Mouse (Mus musculus) kidney, postnatal 36 days (tissue): ENCODE results near the gene Acnat1.
"Not testable (repeated sequence)": the region's sequence is repeated elsewhere in the genome, so short reads cannot be mapped to it uniquely, and the experiment has no call there.

Experiments
- DNase-seq, 2 experiments: peaks; one replicate each; pipeline ENCODE4 v3.0.0; 2021 to 2022; ENCODE audit warnings: mixed read lengths in 2 of 2

Gene Acnat1

DNA sequence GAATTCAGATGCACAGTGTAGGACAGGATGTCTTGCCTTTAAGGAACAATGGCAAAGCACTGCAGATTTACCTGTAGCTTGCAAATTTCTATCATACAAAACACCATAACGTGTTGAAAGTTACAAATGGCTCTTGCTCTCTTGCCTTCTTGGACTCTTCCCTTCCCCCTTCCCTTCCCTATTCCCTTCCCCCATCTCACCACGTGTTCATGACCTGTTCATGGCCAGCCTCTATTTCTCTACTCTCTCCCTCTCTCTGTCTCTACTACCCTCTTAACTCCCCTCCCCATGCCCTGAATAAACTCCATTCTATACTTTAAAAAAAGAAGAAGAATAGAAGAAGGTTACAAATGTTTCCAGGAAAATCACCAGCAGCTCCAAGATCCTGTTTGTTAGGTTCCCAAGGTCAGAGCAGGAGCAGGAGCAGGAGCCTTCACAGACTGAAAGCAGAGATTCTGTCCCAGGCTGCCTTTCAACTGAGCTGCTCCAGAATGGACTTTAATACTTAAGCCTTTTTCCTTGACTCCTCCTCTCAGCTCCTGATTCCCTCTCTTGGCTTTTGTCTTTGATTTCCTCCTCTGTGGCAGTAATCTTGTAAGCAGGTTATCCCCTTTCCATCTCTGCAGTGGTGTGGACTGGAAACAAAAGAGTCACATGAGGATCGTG lies at the start of gene Acnat1:
Gene Acnat1 (minus strand): TSS at position 478 of the 666 bp plus-strand sequence.
- DNase-seq, result peak; percentile 71 to 72

DNA sequence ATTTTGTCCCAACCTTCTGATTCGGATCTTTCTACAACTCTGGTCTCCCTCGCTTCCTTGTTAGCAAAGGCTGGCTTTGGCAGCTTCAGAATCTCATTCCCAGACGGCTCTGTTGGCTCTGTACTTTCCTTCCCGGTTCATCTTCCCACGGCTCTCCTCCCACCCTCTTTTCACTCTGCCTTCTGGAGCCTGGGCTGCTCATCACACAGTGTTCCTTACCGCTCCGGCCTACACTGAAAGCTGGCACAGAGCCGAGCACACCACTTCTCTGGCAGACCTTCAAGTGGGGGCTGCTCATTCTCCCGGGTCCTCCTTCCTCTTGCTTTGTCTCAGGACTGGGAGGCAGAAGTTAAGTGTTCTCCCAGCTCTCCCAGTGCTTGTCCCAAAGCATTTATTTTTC lies 48.9 kb upstream of the Acnat1 start:
- peak in 1 of 2 experiments; percentile 45 for DNase-seq

DNA sequence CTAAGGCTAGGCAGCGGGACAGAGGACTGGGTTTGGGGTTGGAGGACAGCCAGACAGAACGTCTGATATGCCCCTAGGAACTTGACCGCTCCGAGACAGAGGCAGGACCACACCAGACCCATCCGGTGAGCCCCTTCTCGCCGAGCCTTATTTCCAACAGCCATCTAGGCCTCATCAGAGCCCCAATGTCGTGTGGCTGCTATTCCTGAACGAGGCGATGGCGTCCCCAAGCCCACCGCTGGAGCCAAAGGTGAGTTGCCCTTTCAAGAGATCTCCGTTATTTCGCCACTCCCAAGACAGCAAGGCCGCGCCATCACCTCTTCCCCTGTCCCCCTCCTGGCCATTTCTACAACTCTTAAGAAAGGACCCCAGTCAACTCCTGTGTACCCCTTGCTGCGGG lies 47.6 kb upstream of the Acnat1 start:
- DNase-seq, result no peak

DNA sequence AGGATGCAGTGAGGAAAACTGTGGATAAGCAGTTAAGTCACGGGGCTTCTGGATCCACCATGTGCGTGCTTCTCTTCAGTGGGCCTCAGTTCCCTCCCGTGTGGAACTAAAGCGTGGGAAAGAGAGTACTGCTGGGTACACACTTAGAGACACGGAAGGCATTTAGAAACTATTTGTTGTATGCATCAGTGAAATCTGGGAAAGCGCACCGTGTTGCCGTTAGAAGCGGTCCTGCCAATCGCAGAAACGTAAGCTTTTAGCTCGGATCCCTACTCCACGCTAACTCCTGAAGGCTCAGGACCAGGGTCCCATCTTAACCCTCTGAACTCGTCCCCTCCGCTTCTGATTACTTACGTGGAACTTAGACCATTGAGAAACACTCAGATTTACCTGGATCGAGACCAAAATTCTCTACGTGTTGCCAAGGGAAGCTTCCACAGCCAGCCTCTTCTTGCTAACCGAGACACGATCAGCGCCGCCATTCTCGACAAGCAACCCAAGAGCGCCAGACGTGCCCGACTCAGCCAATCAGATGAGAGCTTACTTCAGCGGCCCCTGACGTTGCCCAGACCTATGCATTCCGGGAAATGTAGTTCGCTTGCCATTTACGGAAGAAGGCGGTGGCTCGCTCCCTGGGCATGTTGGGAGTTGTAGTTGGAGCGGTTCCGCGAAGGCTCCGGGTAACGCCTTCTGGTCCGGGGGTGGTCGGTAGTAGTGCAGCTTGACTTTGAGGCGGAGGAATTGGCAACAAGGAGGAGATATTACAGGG lies 47.0 kb upstream of the Acnat1 start, which contains the start of the genes Mrpl50 and Zfp189:
Gene Mrpl50 (minus strand): TSS at position 522 of the 769 bp plus-strand sequence.
Gene Zfp189 (plus strand): TSS at position 605 of the 769 bp plus-strand sequence.
- DNase-seq, result peak; percentile 94 to 98

DNA sequence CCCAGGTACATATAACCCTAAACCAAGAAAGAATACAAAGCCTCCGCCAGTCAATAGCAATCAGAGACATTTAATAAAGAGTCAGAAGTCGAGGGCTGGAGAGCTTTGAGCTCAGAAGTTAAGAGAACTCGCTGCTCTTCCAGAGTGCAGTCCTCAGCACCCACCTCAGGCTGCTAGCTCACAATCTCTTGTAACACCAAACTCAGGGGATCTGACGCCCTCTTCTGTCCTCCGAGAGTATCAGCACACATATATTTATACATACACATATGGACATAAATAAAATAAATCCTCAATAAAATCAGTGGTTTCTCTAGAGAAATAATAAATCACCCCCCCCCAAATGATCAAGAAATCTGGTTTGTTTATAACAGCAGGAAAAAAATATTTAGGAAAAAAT lies 45.8 kb upstream of the Acnat1 start:
- DNase-seq, result peak in 1 of 2 experiments; percentile 19

DNA sequence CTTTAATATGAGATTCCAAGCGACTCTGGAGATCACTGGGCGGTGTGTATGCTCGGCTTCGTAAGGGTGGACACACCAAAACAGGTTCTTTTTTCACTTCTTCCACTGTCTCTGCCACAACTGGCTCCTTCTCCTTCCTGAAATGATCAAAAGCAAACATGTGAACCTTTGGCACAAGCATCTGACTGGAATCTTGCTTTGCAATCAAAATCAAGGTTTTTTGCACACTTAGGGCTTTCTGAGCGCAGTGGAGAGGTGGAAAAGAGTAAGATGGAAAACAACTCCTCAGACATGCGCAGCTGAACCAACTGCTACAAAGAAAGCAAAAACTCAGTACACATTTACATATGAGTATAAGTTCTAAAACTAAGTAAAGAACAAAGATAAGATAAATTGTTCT lies 40.7 kb upstream of the Acnat1 start:
- DNase-seq, result peak; percentile 10 to 50

DNA sequence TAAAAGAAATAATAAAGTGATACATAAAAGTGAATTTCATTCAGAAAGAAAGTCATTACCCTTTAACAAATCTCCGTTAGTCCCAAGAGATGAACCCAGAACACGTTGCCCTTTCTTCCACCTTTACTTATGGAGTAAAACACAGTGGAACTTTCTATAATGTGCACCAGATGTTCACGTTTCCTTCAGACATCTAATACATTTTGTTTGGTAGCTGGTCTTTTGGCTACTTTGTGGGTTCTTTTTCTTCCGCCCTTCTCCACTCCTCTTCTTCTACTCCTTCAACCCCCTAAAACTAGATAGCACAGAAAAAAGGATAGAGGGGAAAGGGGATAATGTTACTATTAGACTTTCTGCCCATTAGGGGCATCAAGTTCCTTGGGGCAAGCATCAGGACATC lies 38.9 kb upstream of the Acnat1 start:
- DNase-seq, result no peak

DNA sequence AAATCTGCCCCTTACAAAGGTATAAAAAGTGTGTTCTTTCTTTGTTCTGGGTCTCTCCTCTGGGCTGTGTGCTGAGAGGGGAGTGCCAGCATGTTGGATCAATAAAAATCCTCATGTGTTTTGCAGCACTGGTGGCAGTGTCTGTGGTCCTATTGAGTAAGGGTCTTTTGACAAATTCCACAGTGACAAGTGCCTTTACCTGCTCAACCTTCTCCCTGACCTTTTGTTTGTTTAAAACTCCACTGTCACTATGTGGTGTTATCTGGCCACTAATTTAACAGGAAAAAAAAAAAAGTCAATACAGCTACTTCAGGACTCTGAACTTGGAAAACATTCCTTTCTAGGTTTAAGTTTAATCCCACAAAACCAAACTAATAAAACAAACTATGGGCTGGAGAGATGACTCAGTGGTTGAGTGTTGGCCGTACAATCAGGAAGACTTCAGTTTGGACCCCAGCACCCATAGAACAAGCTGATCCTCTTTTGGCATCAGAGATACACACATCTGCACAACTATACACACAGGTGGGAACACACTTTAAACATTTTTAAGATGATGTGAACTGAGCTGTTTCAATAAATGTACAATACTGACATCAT lies 36.6 kb upstream of the Acnat1 start:
- DNase-seq, result peak in 1 of 2 experiments; percentile 29

DNA sequence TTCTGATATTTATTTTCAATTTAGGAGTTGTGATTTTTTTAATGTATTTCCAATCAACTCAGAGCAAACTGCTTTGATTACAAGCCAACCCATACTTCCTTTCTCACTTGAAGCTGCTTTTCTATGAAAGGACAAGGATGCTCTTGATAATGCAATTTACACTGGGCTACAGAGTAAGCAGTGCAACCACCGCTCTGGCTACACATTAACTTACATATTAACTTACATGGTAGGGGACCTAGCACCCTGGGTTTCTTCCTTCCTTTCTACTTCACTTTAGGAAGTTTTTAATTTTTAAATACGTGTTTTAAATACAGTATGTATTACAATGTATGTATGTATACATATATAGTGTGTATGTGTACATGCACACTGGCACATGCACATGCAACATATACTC lies 35.5 kb upstream of the Acnat1 start:
- peak in 1 of 2 experiments; percentile 57 for DNase-seq

DNA sequence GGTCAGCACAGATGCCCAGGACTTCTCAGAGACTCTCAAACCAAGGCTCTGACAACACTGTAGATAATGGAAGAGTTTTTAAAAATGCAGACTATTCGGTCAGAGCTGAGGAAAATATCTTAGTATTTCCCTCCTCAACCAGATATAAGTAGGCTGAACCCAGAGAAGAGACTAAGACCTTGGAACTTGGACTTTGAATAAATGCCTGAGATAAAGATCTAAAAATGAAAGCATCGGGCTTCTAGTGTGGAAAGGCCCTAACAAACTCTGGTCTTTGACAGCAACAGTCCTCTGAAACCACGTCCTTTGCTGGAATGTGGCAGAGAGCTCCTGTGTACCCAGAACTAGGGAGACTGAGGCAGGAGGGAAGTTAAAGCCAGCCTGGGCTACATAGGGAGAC lies 32.7 kb upstream of the Acnat1 start, which contains the start of gene Baat:
Gene Baat (minus strand): TSS at position 172 of the 400 bp plus-strand sequence.
- no peak for DNase-seq

DNA sequence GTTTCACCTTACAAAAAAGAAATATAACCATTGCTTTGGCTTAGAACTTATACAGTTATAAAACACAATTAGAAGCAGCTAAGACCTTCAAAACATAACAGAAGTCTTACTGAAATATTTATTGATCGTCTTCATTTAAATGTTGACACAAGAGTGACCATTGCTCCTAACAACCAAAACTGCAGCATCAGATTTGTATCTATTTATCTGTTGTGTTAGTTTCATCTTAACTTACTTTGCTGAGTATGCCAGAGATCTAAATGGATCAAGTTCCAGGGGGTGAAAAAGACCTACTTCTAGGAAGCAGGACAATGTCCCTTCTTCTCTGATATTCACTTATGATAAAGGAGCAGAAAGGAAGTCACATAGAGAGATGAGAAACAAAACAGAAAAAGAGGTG lies 29.9 kb upstream of the Acnat1 start:
- DNase-seq, result no peak

DNA sequence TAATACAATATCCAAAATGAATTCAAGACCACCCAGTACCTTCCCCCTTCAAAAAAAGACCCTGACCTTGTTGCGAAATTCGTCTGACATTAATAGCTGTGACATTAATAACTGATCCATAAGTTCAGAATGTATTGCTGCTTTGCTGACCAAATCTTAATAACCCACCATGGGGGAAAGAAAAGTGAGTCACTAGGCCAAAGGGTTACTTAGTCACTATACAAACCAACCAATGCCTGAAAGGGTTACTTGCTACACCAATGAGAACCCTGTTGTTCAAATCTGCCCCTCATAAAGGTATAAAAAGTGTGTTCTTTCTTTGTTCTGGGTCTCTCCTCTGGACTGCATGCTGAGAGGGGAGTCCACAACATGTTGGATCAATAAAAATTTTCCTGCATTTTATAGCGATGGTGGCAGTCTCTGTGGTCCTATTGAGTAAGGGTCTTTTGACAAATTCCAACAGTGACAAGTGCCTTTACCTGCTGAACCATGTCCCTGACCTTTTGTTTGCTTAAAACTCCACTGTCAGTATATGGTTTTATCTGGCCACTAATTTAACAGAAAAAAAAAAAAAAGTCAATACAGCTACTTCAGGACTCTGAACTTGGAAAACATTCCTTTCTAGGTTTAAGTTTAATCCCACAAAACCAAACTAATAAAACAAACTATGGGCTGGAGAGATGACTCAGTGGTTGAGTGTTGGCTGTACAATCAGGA lies 12.4 kb upstream of the Acnat1 start:
- not testable (repeated sequence) for DNase-seq

DNA sequence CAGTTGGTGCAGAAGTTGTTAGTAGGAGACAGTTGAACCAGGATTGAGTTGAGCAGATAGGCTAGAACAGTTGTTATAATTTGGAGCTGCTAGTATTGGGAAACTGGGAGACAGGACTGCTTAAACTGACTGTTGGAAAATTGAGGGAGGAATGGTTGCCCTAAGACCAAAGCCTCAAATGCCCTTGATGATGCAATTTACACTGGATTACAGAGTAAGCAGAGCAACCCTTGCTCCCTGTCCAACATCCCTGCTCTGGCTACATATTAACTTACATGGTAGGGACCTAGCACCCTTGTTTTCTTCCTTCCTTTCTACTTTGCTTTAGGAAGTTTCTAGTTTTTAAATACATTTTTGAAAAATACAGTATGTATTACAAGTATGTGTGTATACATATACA lies 11.7 kb upstream of the Acnat1 start:
- peak; percentile 60 to 87 for DNase-seq

DNA sequence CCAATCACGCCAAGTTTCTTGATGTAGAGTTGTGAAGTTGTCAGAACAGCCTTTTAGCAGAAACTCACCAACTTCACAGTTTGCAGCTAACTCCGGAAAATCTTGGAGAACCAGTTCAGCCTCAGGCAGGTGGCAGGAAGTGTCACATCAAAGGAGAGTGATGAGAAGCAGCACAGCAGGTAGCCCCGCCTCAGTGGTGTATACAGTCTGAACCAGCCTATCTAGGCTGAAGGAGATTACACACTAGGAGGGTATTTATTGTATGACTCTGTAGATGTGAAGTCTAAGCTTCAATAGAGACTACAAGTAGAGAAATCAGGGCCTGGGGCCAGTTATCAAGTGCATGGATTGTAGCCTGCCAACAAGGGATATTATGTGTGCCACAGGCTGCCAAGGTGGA lies 7.2 kb upstream of the Acnat1 start:
- no peak for DNase-seq

DNA sequence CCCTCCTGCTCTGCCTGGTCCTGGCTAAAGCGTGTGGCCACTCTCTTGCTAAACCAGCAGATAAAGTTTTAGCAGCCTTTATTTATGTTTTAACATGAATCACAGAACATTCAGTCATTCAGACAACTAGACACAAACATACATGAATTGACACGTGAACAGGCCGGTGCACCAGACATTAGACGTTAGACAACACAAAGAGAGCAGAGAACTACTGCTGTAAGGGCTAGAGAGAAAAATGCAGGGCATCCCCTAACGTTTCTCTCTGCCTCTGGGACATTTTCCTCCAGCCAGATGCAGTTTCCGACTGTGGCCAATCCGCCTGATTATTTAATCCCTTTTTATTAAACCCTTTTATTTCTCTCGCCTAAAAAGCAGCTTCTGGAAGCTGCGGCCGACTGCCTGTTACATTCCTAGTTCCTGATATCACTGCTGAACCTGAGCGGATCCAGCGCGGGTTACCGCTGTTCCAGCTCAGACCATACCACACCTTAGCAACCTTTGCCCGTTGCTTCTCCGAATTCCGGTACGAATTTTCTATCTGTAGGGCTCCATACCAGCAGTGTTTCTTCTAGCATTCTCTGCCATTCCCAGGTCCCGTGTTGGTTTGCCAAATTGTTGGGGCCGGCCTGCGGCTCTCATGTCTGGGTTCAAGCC lies 6.5 kb upstream of the Acnat1 start:
- peak; percentile 41 to 56 for DNase-seq

DNA sequence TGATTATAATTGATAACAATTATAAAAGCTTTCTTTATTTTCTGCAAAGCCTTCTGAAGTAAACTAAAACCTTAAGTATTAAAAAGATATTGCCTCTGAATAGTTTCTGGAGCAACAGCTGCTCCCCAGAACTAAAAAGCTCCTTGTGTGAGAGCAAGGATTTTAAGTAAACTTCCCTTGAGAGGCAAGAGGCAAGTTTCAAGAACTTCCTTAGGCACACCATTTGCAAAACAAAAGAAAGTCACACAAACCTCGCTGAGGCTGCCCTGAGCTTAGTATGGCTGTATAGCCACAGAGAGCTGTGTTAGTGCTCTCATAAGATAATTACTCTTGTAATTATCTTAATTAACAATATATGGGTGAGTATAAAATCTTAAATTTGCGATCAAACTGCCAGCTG lies 5.3 kb upstream of the Acnat1 start:
- DNase-seq, result not testable (repeated sequence)

DNA sequence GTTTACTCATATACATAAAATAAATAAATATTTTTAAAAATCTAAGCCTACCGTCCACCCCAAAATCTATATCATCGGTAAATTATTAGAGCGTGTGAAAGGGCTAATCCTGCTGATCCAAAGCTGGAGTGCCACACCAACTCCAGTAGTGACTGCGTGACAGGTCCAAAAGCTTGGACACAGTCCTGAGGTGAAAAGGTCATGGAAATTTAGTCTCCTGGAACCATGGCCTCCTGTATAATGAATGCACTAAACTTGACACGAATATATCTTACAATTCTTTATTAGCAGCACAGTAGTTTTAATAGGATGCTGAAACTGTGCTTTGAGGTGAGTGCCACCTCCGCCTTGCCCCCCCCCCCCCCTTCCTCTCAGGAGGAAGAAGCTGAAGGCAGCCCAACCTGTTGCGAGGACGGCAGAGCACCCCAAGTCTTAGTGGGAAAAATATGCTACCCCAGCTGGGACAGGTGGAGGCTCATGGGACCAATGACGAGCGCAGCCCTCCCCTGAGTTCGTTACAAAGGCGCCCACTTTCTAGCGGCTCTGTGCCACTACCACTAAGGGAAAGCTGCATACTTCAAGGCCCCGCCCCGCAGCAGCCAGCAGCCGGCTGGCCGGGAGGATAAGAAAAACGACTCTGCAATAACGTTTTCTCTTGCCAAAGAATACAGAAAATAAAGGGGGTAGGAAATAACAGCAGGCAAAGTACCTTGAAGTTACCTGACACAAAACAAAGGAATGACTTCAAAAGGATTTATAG lies 4.6 kb upstream of the Acnat1 start:
- peak; percentile 41 to 72 for DNase-seq

DNA sequence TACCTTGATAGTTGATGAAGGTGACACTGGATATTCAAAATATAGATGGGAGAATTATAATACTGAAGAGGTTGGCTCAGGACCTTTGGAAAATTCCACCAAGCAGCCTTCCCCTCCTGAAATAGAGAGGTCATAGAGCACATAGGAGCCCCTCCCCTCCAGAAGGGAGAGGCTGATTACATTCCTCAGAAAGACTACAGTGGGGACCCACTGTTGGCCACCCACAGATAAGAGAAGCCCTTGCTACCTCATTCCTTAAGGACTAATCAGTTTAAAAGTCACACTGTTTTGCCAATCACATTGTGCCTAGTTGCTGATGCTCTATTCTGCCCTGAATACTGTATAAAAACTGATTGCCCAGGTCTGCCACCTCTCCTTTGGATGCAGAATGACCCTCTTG lies 871 bp upstream of the Acnat1 start:
- DNase-seq, result no peak

DNA sequence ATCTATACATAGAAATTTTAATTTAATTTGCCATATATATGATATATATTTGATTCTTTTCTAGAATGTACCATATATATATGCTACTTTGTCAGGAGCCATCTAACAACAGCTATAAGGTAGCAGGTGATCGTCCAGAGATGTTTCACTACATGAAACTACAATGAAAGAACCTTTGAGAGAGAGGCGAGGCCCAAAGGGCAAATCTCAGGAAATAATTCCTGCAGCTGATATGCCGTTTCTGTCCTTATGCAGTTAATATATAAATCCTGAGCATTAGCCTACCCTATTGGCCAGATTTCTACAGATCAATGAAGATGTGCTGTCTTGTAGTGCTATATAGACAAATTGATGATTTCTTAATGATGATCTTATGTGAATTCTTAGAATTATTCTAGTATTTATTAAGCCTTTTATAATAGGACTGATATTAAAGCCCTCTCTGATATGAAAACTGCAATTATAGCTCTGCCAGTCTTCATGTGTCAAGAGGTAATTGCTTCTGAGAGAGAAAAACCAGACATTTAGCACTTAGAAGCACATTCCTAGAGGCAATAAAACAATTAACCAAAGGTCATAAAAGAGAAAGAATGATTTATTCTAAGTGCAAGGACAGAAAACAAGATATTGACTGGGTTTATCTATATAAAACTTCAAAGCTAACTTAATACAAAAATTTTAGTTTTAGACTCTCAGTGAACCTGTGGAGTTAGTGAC lies 4.1 kb downstream of the Acnat1 start:
- DNase-seq, result no peak

DNA sequence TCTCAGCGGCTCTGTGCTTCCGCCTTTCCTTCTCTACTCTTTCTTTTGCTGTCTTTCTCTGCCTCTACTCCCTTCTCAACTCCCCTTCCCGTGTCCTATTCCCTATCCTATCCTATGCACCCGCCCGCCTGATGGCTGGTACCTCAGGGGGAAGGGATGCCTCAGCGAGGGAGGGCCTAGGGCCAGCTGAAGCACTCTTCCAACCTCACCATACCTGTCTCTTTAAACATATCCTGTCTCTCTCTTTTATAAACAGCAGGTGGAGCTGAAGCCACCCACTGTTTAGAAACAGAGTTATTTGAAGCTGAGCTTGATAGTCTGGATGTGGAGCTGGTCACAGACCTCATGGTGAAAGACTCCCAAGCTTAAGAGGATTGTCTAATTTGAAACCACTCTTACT lies 6.4 kb downstream of the Acnat1 start:
- DNase-seq, result no peak

DNA sequence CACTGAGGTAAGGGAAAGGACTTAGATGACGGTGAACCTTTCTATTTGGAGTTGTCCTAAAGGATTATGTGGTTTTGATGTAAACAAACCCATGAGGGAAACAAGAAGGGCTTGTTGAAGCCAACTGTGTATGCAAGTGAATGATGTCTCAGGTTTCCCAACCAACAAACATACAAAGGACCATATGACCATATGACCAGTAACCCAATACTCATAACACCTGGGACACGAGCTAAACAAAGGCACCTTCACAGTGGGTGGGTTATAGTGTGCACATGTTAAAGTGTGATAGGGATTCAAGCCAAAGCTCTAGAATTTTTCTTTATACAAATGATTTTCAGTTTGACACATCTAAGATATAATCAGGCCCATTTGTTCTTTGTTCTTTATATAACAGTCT lies 17.5 kb downstream of the Acnat1 start:
- DNase-seq, result no peak
